Mouse (Mus musculus): ENCODE measurements at regions not wholly inside any gene's neighbourhood (a gene's known extent, or its start where the extent isn't known, plus 50 kb on each side); places are given as distances from the start of the nearest gene placed in this dataset.
A peak's percentile ranks its signal among the peaks of the same experiment; 100 is the strongest.

DNA sequence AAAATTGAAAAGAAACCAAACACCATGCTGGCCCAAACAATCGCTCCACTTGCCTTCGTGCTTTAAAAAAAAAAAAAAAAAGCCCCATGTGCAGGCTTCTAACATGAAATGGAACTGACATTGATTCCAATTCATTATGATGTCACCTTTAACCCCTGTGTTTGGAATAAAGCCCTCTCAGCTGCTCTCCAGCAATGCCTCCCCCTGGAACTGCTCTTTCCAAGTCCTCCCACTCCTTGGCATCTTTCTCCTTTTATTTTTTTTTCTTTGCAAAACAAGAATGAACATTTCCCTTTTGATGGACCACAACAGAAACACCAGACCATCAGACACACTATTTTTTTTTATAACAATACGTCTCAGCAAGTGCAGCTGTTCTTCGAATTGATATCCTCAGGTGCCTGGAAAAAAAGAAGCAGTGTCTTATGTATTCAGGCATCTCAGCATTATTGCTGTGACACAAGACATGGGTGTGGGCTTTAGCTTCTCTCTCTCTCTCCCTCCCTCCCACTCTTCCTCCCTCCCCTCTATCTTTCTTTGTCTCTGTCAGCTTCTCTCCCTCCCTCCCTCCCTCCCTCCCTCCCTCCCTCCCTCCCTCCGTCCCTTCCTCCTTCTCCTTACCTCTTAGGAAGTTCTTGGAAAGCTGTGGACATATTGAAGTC, 152.3 kb upstream of the Pitrm1 start:
- DNase-seq (ENCODE audit: low spot score) (peak; percentile 42), ATAC-seq (replicated peaks; ENCODE audit: insufficient number of reproducible peaks, low FRiP score, low TSS enrichment, low read depth) (no peak; the same call in 1 of the 2 replicates)
- Histone ChIP-seq H3K36me3 (replicated peaks; ENCODE audit: control insufficient read depth, insufficient read depth, low read depth, low read length) (no peaks in the 10 kb centered on the region), H3K9ac (replicated peaks; ENCODE audit: low read length) (no peak overlapping the region), H3K27me3 (ENCODE audit: control insufficient read depth, insufficient read depth, low read length) (no peaks in the 10 kb centered on the region), H3K27ac (replicated peaks; ENCODE audit: low read depth, low read length) (no peak overlapping the region), H3K9me3 (replicated peaks; ENCODE audit: control insufficient read depth, low read length) (no peaks in the 10 kb centered on the region), H3K4me3 (ENCODE audit: low read depth, low read length) (no peak overlapping the region), H3K4me2 (ENCODE audit: low read depth, low read length) (no peak overlapping the region), H3K4me1 (ENCODE audit: control insufficient read depth, insufficient read depth, low read length) (no peaks in the 10 kb centered on the region)
- WGBS, result 61% methylated on average over 4 of the region's 5 CpGs

DNA sequence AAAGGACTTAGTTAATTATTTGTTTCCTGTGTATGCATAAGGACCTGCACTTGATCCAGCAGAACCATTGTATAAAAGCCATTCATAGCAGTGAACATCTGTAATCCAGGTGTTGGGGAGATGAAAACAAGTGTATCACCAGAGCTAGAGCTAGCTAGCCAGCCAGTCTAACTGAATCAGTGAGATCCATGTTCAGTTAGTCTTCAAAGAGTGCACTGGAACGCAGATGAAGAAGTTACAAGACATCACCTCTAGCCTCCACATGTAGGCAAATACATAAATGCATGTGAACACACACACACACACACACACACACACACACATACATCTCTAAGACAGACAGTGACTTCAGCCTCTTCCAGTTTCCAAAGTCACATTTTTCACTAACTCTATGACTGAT, 150.3 kb upstream of the Pitrm1 start:
- Histone ChIP-seq H3K27ac (replicated peaks; ENCODE audit: low read depth, low read length) (no peak overlapping the region), H3K9me3 (replicated peaks; ENCODE audit: control insufficient read depth, low read length) (no peaks in the 10 kb centered on the region), H3K4me3 (ENCODE audit: low read depth, low read length) (no peak overlapping the region), H3K9ac (replicated peaks; ENCODE audit: low read length) (no peak overlapping the region), H3K27me3 (ENCODE audit: control insufficient read depth, insufficient read depth, low read length) (no peaks in the 10 kb centered on the region), H3K4me1 (ENCODE audit: control insufficient read depth, insufficient read depth, low read length) (no peaks in the 10 kb centered on the region), H3K4me2 (ENCODE audit: low read depth, low read length) (no peak overlapping the region), H3K36me3 (replicated peaks; ENCODE audit: control insufficient read depth, insufficient read depth, low read depth, low read length) (no peaks in the 10 kb centered on the region)
- ATAC-seq (replicated peaks; ENCODE audit: insufficient number of reproducible peaks, low FRiP score, low TSS enrichment, low read depth) (no peak), DNase-seq (ENCODE audit: low spot score) (no peak)
- WGBS, result 94% methylated on average over 1 of the region's 1 CpGs

DNA sequence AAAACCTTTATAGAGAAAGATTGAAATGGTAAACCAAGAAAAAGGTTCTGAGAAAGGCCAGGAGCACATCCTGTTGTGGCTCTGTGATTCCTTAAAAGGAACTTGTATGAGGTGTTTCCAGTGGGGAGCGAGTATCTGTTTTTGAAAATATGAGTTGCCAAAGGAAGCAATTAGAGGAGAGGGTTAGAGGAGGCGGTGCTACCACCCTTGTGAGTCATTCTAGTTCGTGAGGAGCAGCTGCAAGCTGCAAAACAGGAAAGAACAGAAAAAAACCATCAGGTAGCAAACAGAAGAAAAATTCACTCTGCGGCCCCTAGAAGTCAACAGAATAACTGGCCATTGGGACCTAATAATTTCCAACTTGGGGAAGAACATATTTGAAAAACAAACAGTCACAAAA, 116.1 kb upstream of the Pitrm1 start:
- no peak overlapping the region for H3K4me2 ChIP-seq (ENCODE audit: low read depth, low read length)
- DNase-seq (ENCODE audit: low spot score) (no peak), ATAC-seq (replicated peaks; ENCODE audit: insufficient number of reproducible peaks, low FRiP score, low TSS enrichment, low read depth) (no peak)
- 63% methylated on average over 4 of the region's 4 CpGs for WGBS
- H3K27me3 ChIP-seq (ENCODE audit: control insufficient read depth, insufficient read depth, low read length), result no peaks in the 10 kb centered on the region
- no peak overlapping the region for H3K27ac ChIP-seq (replicated peaks; ENCODE audit: low read depth, low read length)
- no peak overlapping the region for H3K9ac ChIP-seq (replicated peaks; ENCODE audit: low read length)
- H3K9me3 ChIP-seq (replicated peaks; ENCODE audit: control insufficient read depth, low read length), result no peaks in the 10 kb centered on the region
- H3K4me1 ChIP-seq (ENCODE audit: control insufficient read depth, insufficient read depth, low read length), result no peaks in the 10 kb centered on the region
- H3K4me3 ChIP-seq (ENCODE audit: low read depth, low read length), result no peak overlapping the region
- H3K36me3 ChIP-seq (replicated peaks; ENCODE audit: control insufficient read depth, insufficient read depth, low read depth, low read length), result no peaks in the 10 kb centered on the region

DNA sequence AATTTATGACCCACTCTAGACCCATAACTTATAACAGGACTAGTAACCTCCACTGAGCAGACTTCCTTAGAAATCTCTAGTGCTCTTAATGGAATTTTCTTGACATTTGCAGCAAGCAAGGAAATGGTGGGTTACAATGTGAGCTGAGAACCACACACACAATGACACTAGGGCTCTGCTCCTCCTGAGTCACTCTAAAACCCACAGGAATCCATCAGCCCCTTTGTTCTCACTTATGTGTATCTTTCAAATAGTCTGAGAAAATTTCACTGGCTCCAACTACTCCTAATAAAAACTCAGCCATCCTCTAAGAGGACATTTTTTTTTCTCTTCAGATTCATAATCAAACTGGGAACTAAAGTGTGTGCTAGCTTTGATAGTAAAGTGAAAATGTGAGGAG, 101.0 kb upstream of the Pitrm1 start:
- no peak overlapping the region for H3K9ac ChIP-seq (replicated peaks; ENCODE audit: low read length)
- no peaks in the 10 kb centered on the region for H3K9me3 ChIP-seq (replicated peaks; ENCODE audit: control insufficient read depth, low read length)
- H3K27me3 ChIP-seq (ENCODE audit: control insufficient read depth, insufficient read depth, low read length), result no peaks in the 10 kb centered on the region
- no peak overlapping the region for H3K4me2 ChIP-seq (ENCODE audit: low read depth, low read length)
- no peak overlapping the region for H3K4me3 ChIP-seq (ENCODE audit: low read depth, low read length)
- no peaks in the 10 kb centered on the region for H3K36me3 ChIP-seq (replicated peaks; ENCODE audit: control insufficient read depth, insufficient read depth, low read depth, low read length)
- H3K27ac ChIP-seq (replicated peaks; ENCODE audit: low read depth, low read length), result no peak overlapping the region
- no peaks in the 10 kb centered on the region for H3K4me1 ChIP-seq (ENCODE audit: control insufficient read depth, insufficient read depth, low read length)
- DNase-seq (ENCODE audit: low spot score) (no peak), ATAC-seq (replicated peaks; ENCODE audit: insufficient number of reproducible peaks, low FRiP score, low TSS enrichment, low read depth) (no peak)

DNA sequence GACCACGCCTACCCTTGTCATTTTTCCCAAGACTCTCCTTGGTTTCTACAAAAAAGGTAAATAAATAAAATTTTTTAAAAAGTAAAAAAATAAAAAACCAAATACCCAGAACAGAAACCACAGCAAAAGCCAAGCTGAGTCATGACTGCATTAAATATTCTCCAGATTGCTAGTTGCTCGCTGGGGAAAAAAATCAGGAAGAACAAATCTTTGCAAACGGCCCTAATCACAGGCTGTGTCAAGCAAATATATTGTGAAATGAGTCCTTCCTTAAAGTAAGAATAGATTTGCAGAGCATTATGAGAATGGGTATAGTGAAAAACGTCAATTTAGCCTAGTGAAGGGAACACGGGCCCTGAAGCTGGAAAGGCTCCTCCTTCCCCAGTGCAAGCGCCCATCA, 86.6 kb upstream of the Pitrm1 start:
- no peaks in the 10 kb centered on the region for H3K4me1 ChIP-seq (ENCODE audit: control insufficient read depth, insufficient read depth, low read length)
- H3K36me3 ChIP-seq (replicated peaks; ENCODE audit: control insufficient read depth, insufficient read depth, low read depth, low read length), result no peaks in the 10 kb centered on the region
- no peaks in the 10 kb centered on the region for H3K27me3 ChIP-seq (ENCODE audit: control insufficient read depth, insufficient read depth, low read length)
- H3K27ac ChIP-seq (replicated peaks; ENCODE audit: low read depth, low read length), result no peak overlapping the region
- no peak for DNase-seq (ENCODE audit: low spot score)
- no peak overlapping the region for H3K9ac ChIP-seq (replicated peaks; ENCODE audit: low read length)
- H3K9me3 ChIP-seq (replicated peaks; ENCODE audit: control insufficient read depth, low read length), result no peaks in the 10 kb centered on the region
- H3K4me2 ChIP-seq (ENCODE audit: low read depth, low read length), result no peak overlapping the region
- ATAC-seq (replicated peaks; ENCODE audit: insufficient number of reproducible peaks, low FRiP score, low TSS enrichment, low read depth), result no peak
- no peak overlapping the region for H3K4me3 ChIP-seq (ENCODE audit: low read depth, low read length)
- WGBS, result 81% methylated on average over 6 of the region's 6 CpGs

DNA sequence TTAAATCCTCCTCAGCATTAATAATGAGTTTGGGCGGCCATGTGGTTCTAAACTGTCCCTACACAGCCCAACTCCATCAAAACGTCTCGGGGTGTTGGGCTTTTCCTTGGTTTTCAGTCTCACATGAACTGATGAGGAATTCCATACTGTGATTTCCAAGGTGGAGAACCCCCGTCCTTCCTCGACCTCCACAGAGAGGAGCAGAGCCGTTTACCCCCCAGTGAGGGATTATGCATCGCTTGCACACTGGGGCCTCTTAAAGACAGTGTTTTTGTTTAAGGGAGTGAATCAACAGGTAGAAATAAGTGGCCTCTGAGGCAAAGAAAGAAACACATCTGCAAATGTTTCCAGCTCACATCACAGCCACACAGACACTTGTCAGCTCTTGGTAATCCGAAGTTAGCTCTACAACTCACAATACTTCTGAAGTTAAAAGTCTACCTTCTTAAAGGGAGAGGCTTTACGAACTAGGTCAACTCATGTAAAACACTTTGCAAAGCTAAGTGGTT, 82.0 kb upstream of the Pitrm1 start:
- WGBS, result 26% methylated on average over 9 of the region's 9 CpGs
- Histone ChIP-seq H3K4me2 (ENCODE audit: low read depth, low read length) (no peak overlapping the region), H3K9ac (replicated peaks; ENCODE audit: low read length) (no peak overlapping the region), H3K9me3 (replicated peaks; ENCODE audit: control insufficient read depth, low read length) (no peaks in the 10 kb centered on the region), H3K36me3 (replicated peaks; ENCODE audit: control insufficient read depth, insufficient read depth, low read depth, low read length) (no peaks in the 10 kb centered on the region), H3K4me1 (ENCODE audit: control insufficient read depth, insufficient read depth, low read length) (no peaks in the 10 kb centered on the region), H3K4me3 (ENCODE audit: low read depth, low read length) (no peak overlapping the region), H3K27me3 (ENCODE audit: control insufficient read depth, insufficient read depth, low read length) (no peaks in the 10 kb centered on the region), H3K27ac (replicated peaks; ENCODE audit: low read depth, low read length) (no peak overlapping the region)
- DNase-seq (ENCODE audit: low spot score), result no peak
- ATAC-seq (replicated peaks; ENCODE audit: insufficient number of reproducible peaks, low FRiP score, low TSS enrichment, low read depth), result no peak

DNA sequence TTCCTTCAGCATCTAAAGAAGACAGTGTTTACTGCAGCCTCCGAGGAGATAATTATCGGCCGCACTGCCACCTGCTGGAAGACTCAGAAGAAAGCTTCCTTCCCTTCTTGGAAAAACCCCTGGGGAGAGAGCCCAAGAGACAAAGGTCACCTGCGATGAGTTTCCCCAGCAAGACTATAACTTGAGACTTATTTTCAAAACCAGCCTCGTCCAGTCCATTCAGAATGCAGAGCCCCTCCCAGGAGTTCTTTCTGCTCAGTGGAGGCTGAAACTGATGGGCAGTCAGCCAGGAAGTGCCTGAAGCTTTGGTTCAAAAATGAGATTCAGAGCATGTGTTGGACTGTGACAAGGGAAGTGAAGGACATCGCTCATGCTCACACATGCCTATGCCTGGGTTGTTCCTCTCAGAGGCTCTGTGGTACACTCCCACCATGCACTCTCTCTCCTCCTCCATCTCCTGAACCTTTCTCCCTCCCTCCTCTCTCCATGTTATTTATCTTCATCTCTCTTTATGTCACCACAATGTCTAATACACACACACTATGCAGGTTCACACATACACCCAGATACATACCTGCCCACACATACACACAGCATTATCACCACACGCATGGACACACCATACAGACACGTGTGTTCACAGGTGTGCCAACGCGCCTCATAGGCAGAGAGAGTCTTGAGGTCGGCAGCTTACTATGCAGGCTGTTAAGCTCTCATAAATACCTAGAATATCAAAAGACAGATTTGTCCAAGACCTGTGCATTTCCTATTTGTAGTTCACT, 78.3 kb upstream of the Pitrm1 start:
- WGBS, result 61% methylated on average over 11 of the region's 11 CpGs
- DNase-seq (ENCODE audit: low spot score) (peak; percentile 37), ATAC-seq (replicated peaks; ENCODE audit: insufficient number of reproducible peaks, low FRiP score, low TSS enrichment, low read depth) (peak; percentile 42; the same call in 1 of the 2 replicates)

More for the DNA sequence above, 78.3 kb upstream of the Pitrm1 start:
- Histone ChIP-seq H3K36me3 (replicated peaks; ENCODE audit: control insufficient read depth, insufficient read depth, low read depth, low read length) (no peaks in the 10 kb centered on the region), H3K9ac (replicated peaks; ENCODE audit: low read length) (no peak overlapping the region), H3K27me3 (ENCODE audit: control insufficient read depth, insufficient read depth, low read length) (no peaks in the 10 kb centered on the region), H3K9me3 (replicated peaks; ENCODE audit: control insufficient read depth, low read length) (no peaks in the 10 kb centered on the region), H3K4me2 (ENCODE audit: low read depth, low read length) (no peak overlapping the region), H3K4me1 (ENCODE audit: control insufficient read depth, insufficient read depth, low read length) (no peaks in the 10 kb centered on the region), H3K27ac (replicated peaks; ENCODE audit: low read depth, low read length) (no peak overlapping the region), H3K4me3 (ENCODE audit: low read depth, low read length) (no peak overlapping the region)

Data from embryonic facial prominence, embryonic 11.5 days (tissue).